Mouse (Mus musculus) right cerebral cortex, postnatal 25 days (tissue): ENCODE data around the gene Tmed2.
A peak's percentile ranks its signal among the peaks of the same experiment; 100 is the strongest.
"Not testable (repeated sequence)": the region's sequence is repeated elsewhere in the genome, so short reads cannot be mapped to it uniquely, and the experiment has no call there.

Experiments used
- DNase-seq: peaks from one replicate; pipeline ENCODE4 v3.0.0; 2022

The Tmed2 gene

DNA sequence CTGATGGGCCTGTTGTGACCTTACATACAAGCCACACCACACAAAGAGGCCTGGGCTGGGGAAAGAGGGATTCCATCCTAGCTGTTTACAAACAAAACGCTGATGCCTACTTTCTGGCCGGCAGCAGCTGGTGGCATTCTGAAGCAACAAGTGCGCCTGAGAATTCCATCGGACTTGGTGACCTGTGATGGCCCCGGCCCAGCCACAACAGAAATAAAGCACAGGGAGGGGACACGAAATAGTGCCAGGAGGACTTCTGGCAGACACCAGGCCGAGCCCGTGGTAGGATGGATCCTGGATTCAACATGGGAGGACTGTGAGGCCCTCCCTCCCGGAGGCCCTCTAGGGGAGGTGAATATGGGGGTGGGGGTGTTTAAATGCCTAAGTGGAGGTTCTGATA, 11.7 kb upstream of the Tmed2 start:
- DNase-seq, result no peak

DNA sequence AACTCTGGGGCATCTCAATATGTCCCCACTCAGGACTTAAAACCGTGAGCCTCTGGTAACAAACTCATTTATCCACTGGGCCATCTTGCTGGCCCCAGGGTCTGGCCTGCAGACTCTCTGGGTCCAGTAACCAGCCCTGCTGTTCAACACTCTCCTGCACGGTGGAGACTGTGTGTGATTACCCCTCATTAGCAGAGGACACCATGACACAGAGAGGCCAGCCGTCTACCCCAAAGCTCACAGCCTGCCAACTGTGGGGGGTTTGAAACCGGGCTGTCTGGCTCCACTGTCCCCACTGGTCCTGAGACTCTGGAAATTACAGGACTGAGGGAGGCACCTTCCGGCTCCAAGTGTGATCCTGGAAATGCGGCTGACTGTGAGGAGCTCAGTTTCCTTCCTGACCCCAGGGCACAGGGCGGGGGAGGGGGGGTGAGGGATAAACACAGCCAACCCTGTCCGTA, 11.3 kb upstream of the Tmed2 start:
- DNase-seq, result no peak

DNA sequence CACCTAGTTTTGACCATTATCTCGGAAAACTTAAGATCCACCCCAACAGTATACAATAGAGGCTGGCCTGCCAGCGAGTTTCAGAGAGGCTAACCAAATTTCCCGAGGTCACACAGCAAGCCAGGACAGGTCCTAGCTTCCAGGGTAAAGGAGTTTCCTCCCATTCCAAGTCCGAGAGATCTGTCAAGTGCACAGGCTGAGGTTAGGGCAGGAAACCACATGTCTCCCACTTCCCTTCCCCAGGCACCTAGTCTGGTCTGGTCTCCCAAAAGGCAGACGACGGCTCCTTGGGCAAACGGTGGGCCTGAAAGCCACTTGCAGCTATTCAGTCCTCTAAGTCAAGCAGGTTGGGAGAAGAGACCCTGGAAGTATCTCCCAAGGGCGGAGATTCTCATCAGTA, 10.8 kb upstream of the Tmed2 start:
- no peak for DNase-seq

GRCm38 (mm10) chr5:124530655-124531582, 9.6 kb upstream of the Tmed2 start, which contains the start of gene Rilpl1:
TSS of gene Rilpl1 (minus strand) at chr5:124531391.
- DNase-seq, result peak; percentile 84

- DNase-seq, result no peak
Measured at GRCm38 (mm10) chr5:124531583-124531930, 8.9 kb upstream of the Tmed2 start.

DNA sequence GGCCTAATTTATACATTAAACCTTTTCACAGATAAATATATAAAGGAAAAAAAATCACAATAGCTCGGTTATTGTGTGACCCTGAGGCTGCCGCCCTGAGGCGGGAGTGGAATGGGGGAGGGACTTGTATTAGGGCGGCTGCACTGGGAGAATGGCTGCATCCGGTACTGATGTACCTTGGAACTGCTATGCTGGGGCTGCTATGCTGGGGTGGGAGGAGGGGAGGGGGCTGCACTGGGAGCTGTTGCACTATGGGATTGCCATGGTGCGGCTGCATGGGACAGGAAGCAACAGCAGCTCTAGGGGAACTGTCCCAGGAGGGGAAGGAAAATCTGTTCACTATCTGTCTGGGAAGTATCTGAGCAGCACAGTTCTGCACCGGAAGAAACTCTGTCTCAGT, 8.0 kb upstream of the Tmed2 start:
- DNase-seq, result no peak

- no peak for DNase-seq
Measured at GRCm38 (mm10) chr5:124535016-124535415, 5.5 kb upstream of the Tmed2 start.

- no peak for DNase-seq
Measured at GRCm38 (mm10) chr5:124536776-124537175, 3.7 kb upstream of the Tmed2 start.

DNA sequence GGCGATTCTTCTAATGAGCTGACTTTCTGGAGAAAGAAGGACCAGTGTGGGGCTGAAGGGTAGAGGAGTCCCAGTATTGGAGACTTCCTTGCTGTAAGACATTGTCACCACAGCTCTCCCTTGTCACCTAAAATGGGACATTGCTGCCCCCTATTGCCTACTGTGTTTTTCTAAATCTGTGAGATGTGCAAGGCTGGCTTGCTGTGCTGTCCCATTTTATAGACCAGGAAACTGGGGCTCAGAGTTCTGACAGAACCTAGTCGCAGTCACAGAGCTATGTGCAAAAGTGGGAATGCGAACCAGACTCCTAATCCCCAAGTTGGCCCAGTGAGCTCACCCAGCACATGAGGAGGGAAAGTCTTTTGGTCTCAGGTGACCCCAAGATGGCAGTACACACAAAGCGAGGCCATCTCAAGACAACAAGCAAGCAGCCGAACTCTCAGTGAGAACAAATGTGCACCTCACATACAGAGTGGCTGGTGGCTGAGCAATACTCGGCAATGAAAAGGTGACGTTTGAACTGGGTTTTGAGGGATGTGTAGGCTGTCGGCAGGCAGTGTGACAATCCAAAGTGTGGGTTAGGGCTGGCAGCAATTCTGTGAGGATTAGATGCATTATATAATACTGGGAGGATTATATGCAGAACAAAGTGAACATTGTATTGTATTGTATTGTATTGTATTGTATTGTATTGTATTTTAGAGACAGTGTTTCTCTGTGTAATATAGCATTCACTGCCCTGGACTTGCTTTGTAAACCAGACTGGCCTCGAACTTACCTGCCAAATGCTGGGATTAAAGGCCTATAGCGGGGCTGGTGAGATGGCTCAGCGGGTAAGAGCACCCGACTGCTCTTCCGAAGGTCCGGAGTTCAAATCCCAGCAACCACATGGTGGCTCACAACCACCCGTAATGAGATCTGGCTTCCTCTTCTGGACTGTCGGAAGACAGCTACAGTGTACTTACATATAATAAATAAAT, 1.4 kb upstream of the Tmed2 start:
- DNase-seq, result peak; percentile 51

GRCm38 (mm10) chr5:124539905-124540304, 590 bp upstream of the Tmed2 start:
- no peak for DNase-seq

- peak; percentile 54 for DNase-seq
Measured at GRCm38 (mm10) chr5:124540905-124541601, 558 bp downstream of the Tmed2 start.

- no peak for DNase-seq
Measured at GRCm38 (mm10) chr5:124541602-124541973, 1.1 kb downstream of the Tmed2 start.

DNA sequence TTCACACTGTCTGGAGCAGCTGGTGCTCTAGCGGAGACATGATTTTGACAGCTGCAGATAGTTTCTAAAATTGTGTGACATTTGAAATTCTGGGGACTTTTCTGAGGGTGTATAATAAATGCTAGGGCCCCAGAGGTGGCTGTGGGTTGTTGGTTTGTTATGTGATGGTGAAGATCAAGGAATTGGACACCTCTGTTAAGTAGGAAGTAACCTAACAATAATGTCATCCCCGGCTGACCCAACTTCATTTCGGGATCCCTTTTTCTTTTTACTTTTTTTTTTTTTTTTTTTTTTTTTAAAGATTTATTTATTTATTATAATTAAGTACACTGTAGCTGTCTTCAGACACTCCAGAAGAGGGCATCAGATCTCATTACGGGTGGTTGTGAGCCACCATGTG, 10.2 kb downstream of the Tmed2 start:
- DNase-seq, result not testable (repeated sequence)

DNA sequence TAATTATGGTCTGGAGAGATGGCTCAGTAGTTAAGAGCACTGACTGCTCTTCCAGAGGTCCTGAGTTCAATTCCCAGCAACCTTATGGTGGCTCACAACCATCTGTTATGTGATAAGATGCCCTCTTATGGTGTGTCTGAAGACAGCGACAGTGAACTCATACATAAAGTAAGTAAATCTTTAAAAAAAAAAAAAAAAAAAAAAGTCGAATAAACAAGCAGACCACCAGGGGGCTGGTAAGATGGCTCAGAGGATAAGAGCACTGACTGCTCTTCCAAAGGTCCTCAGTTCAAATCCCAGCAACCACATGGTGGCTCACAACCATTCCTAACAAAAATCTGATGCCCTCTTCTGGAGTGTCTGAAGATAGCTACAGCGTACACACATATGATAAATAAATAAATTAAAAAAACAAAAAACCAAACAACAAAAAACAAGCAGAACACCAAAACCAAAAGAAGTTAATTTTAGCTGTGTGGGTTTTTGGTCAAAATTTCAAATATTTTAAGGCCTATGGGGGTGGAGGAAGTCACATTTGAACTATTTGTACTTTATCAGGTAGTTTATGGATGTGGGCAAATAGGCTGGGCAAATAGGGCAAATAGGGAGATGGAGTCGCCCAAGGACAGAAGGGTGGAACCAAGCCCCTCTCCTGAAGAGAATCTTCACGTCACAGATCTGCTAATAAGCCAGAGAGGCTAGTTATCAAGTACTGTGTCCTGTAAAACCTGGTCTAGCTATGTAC, 11.0 kb downstream of the Tmed2 start:
- not testable (repeated sequence) for DNase-seq

DNA sequence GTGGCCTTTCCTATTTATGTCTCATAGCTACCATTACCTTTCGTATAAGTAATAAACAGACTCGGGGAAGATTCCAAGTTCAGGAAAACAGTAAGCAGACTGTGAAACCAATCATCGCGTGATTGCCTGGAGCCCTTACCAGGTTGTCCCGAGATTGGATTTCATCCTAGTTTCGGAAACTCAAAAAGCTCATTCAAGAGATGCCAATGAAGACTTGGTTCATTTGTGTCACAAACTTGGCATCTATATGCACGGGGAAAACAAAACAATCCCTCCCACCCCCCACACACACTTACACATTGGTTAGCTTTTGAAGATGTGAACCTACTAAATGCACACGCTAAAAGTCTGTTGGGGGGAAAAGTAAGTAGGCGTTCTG, 11.6 kb downstream of the Tmed2 start:
- no peak for DNase-seq

DNA sequence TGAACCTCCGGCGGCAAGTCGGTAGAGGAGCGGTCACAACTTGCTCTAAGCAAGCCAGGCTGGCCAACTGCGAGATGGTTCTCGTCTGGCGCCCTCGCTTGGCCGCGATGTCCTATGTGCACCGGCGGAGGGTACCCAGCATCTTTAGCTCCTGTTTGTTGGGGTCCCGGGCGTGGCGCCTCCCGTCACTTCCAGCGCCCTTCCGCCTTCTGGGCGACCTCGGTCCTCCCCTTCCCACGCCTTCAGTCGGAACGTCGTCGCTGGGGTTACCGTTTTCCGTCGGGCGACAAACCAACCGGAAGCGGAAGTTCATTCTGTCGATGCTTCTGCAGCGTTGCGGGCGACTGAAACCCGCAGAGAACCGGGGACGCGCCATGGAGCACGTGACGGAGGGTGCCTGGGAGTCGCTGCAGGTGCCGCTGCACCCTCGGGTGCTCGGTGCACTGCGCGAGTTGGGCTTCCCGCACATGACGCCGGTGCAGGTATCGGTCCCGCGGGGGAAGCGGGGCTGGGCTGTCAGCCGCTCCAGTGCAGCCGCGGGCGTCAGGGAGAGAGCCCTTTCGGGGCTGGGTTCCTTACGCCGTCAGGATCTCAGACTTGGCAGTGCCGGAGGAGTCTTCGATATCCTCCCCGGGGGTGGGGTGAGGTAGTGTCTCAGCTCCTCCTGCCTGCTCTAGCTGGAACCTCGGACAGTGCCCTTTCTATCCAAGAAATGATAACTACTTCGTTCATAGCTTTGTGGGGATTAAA, 12.2 kb downstream of the Tmed2 start, which contains the start of gene Ddx55:
Gene Ddx55 (plus strand): TSS at position 307 of the 750 bp plus-strand sequence.
- peak; percentile 90 for DNase-seq

GRCm38 (mm10) chr5:124553607-124554006, 13.1 kb downstream of the Tmed2 start:
- DNase-seq, result no peak

GRCm38 (mm10) chr5:124555145-124555544, 14.7 kb downstream of the Tmed2 start:
- DNase-seq, result no peak

DNA sequence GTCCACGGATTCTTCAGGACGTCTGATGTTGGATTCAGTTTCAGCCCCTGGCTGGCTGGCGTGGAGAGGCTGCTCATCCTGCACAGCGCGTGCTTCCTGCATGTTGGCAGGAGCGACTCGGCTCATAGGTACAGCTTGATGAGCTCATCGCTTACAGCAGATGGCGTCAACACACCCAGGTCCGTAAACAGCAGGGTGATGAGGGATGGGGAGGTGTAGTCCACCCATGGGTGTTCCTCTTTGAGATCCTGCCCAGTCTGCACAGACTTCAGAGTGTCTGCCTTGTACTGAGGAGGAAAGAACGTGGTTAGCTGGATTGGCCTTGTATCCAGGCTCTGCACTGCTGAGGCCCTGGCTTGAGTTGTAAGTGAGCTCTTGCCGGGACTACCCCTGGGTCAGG, 30.6 kb downstream of the Tmed2 start:
- peak; percentile 76 for DNase-seq

DNA sequence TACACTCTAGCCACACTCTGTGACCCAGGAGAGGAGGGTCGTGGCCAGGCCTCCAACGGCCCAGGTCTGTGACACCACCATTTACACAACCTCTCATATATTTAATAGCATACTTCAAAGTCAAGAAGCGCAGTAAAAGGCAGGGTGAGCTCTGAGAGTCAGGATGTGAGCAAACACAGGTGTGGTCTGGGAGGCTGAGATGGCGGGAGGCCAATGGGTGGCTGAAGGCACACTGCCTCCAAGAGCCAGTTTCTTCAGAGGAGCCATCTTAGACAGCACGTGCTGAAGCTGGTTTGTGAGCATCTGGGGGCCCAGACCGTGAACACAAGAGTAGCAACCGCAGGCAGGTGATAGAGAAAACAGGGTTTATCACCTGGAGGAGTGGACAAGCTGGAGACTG, 35.0 kb downstream of the Tmed2 start:
- no peak for DNase-seq

DNA sequence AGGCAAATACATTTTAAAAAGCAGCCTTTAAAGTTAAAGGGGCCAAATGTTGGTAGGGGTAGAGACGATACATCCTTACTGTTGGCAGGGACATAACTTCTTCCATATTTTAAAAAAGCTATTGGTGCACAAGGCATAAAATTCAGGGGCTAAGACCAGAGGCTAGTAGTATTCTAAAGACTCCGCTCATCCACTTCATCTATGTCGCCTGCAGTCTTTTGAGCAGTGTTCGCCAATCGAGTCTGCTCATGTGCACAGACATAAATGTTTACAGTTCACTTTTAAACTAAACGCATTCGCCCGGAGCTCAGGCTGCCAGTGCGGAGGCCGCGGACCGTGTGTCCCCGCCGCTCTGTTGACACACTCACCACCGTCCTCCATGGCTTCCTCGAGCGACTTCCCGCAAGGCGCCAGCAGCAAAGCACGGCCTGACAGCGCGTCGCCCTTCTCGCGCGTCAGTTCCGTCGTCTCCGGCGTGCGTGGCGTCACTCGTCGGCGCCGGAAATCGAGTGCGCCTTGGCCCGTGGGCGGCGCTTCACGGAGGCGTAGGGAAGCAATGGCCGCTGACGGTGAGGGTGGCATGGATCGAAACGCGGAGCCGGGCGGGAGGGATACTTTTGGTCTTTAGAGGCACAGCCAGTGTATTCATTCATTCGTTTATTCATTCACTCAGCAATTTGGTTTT, 38.3 kb downstream of the Tmed2 start, which contains the start of the genes Eif2b1 and Gtf2h3:
Gene Eif2b1 (minus strand): TSS at position 499 of the 685 bp plus-strand sequence.
Gene Gtf2h3 (plus strand): TSS at position 508 of the 685 bp plus-strand sequence.
- peak; percentile 95 for DNase-seq
